Mouse (Mus musculus) heart, embryonic 14.5 days (tissue): ENCODE measurements at regions not wholly inside any gene's neighbourhood (a gene's known extent, or its start where the extent isn't known, plus 50 kb on each side); places are given as distances from the start of the nearest gene placed in this dataset.

Experiments used
- ATAC-seq: fragments of 200-750 bp; cut with Nextera tagmentation; 2 replicates; pipeline ENCODE4 v1.8.0; 2017; ENCODE audit warnings: low read depth, moderate TSS enrichment; ENCODE audit not compliant: insufficient number of reproducible peaks, insufficient read depth, low FRiP score
- H3K27ac ChIP-seq, 2 experiments: fragments of 200-500 bp in 1 of 2; fragments of 300-500 bp in 1 of 2; sonication (generic) in 1 of 2; replicated peaks in 1 of 2; 2 replicates each; pipeline ENCODE4 v1.5.1; 2012 to 2014; ENCODE audit warnings: low read depth in 2 of 2, low read length in 2 of 2, control low read depth in 1 of 2, mild to moderate bottlenecking in 1 of 2, mixed read lengths in 1 of 2; ENCODE audit not compliant: control insufficient read depth in 1 of 2, insufficient read depth in 1 of 2
- H3K27me3 ChIP-seq: fragments of 300-500 bp; sonication (generic); 2 replicates; pipeline ENCODE4 v1.6.1; 2014; ENCODE audit warnings: mild to moderate bottlenecking, low read length, control low read depth; ENCODE audit not compliant: control insufficient read depth, insufficient read depth
- H3K36me3 ChIP-seq: fragments of 300-500 bp; sonication (generic); 2 replicates; pipeline ENCODE4 v1.6.1; 2014; ENCODE audit warnings: mild to moderate bottlenecking, control low read depth, low read length, mixed read lengths; ENCODE audit not compliant: control insufficient read depth, insufficient read depth
- H3K4me1 ChIP-seq, 2 experiments: fragments of 200-500 bp in 1 of 2; fragments of 300-500 bp in 1 of 2; sonication (generic) in 1 of 2; 2 replicates each; pipeline ENCODE4 v1.6.1; 2012 to 2014; ENCODE audit warnings: low read length in 2 of 2, control low read depth in 1 of 2, mixed read lengths in 1 of 2; ENCODE audit not compliant: control insufficient read depth in 2 of 2, insufficient read depth in 2 of 2
- H3K4me2 ChIP-seq: fragments of 300-500 bp; sonication (generic); 2 replicates; pipeline ENCODE4 v1.6.1; 2014; ENCODE audit warnings: mild to moderate bottlenecking, low read length
- H3K4me3 ChIP-seq, 2 experiments: fragments of 200-500 bp in 1 of 2; fragments of 300-500 bp in 1 of 2; sonication (generic) in 1 of 2; 2 replicates each; pipeline ENCODE4 v1.5.1; 2012 to 2014; ENCODE audit warnings: low read length in 2 of 2, mild to moderate bottlenecking in 2 of 2, control low read depth in 1 of 2, low read depth in 1 of 2, moderate library complexity in 1 of 2; ENCODE audit not compliant: control insufficient read depth in 1 of 2, insufficient read depth in 1 of 2
- H3K9ac ChIP-seq: fragments of 300-500 bp; sonication (generic); 2 replicates; pipeline ENCODE4 v1.6.1; 2014; ENCODE audit warnings: mild to moderate bottlenecking, low read length
- H3K9me3 ChIP-seq: fragments of 300-500 bp; sonication (generic); 2 replicates; pipeline ENCODE4 v1.6.1; 2016; ENCODE audit warnings: low read length, control low read depth; ENCODE audit not compliant: control insufficient read depth
- WGBS: fragments of 180-500 bp; shearing (Covaris S2); extraction: QIAGEN DNeasy Blood & Tissue Kit; methylation state at CpG from one replicate; pipeline ENCODE4 v1.1.7; 2014; 5-methylcytosine and 5-hydroxymethylcytosine counted together

- no peak overlapping the region for H3K9ac ChIP-seq
- H3K4me2 ChIP-seq: no peak overlapping the region
- 41% methylated on average over 7 of the region's 7 CpGs for WGBS
- no peaks in the 10 kb centered on the region for H3K4me1 ChIP-seq
- no peak overlapping the region for H3K4me3 ChIP-seq
- H3K9me3 ChIP-seq: no peaks in the 10 kb centered on the region
- no peaks in the 10 kb centered on the region for H3K36me3 ChIP-seq
- no peaks in the 10 kb centered on the region for H3K27me3 ChIP-seq
- H3K27ac ChIP-seq: no peak overlapping the region
- no peak for ATAC-seq
Measured at GRCm38 (mm10) chr7:39847914-39848782, 330.6 kb downstream of the Zfp619 start.

GRCm38 (mm10) chr7:39857301-39857700 is 339.7 kb downstream of the Zfp619 start:
- Histone ChIP-seq H3K36me3 (no peaks in the 10 kb centered on the region), H3K9me3 (no peaks in the 10 kb centered on the region), H3K4me1 (no peaks in the 10 kb centered on the region), H3K27ac (no peak overlapping the region), H3K27me3 (no peaks in the 10 kb centered on the region), H3K4me2 (no peak overlapping the region), H3K4me3 (no peak overlapping the region), H3K9ac (no peak overlapping the region)
- ATAC-seq: no peak
- WGBS: 82% methylated on average over 2 of the region's 2 CpGs

GRCm38 (mm10) chr7:39862835-39863234 is 345.3 kb downstream of the Zfp619 start:
- no peaks in the 10 kb centered on the region for H3K36me3 ChIP-seq
- 68% methylated on average over 4 of the region's 4 CpGs for WGBS
- no peaks in the 10 kb centered on the region for H3K4me1 ChIP-seq
- no peak overlapping the region for H3K4me2 ChIP-seq
- H3K9ac ChIP-seq: no peak overlapping the region
- H3K27ac ChIP-seq: no peak overlapping the region
- no peak overlapping the region for H3K4me3 ChIP-seq
- no peaks in the 10 kb centered on the region for H3K9me3 ChIP-seq
- H3K27me3 ChIP-seq: no peaks in the 10 kb centered on the region
- ATAC-seq: no peak

DNA sequence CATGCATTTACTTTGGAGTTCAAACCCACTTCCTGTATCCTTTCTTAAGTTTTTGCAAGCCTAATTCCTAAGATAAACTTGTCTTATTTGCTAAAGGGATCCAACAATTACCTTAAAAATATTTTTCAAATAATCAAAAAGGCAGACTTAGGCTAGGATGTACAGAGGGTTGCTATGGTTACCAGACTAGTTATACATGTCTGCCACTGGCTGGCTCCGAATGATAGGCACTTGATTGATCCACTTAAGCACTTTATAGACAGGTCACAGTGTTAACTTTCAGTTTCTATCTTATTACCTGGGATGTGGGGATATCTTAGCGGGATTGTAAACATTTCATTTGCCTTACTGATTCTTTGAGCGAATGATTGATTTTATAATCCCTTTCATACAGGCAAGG is 346.6 kb downstream of the Zfp619 start:
- Histone ChIP-seq H3K9me3 (no peaks in the 10 kb centered on the region), H3K27ac (no peak overlapping the region), H3K9ac (no peak overlapping the region), H3K36me3 (no peaks in the 10 kb centered on the region), H3K4me1 (no peaks in the 10 kb centered on the region), H3K4me3 (no peak overlapping the region), H3K27me3 (no peaks in the 10 kb centered on the region), H3K4me2 (no peak overlapping the region)
- 84% methylated on average over 3 of the region's 3 CpGs for WGBS
- no peak for ATAC-seq

DNA sequence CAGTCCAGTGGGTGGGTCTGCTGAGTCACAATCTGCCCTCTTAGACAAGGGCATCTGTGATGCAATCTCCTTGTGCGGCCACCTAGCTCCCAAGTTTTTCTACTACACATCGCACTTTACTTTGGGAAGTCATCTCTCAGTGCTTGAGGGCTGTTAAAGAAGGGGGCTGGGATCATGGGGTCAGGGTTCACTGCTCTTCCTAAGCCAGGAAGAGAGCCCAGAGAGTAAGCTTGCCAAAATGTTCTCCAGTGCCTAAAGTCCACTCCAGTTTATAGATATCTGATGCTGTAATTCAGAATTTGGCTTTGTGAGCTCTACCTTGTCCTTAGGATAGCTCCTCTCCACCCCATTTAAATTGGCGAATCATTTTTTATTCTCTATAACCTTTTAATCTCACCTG is 347.2 kb downstream of the Zfp619 start:
- H3K9me3 ChIP-seq: no peaks in the 10 kb centered on the region
- ATAC-seq: no peak
- H3K27ac ChIP-seq: no peak overlapping the region
- no peak overlapping the region for H3K4me2 ChIP-seq
- WGBS: 77% methylated on average over 3 of the region's 3 CpGs
- no peaks in the 10 kb centered on the region for H3K4me1 ChIP-seq
- H3K9ac ChIP-seq: no peak overlapping the region
- no peaks in the 10 kb centered on the region for H3K36me3 ChIP-seq
- no peaks in the 10 kb centered on the region for H3K27me3 ChIP-seq
- H3K4me3 ChIP-seq: no peak overlapping the region

- Histone ChIP-seq H3K9me3 (no peaks in the 10 kb centered on the region), H3K4me2 (no peak overlapping the region), H3K36me3 (no peaks in the 10 kb centered on the region), H3K4me3 (no peak overlapping the region), H3K27me3 (no peaks in the 10 kb centered on the region), H3K4me1 (no peaks in the 10 kb centered on the region), H3K27ac (no peak overlapping the region), H3K9ac (no peak overlapping the region)
- no peak for ATAC-seq
- whole genome bisulfite sequencing: 73% methylated on average over 6 of the region's 6 CpGs
Measured at GRCm38 (mm10) chr7:39866674-39867428, 349.3 kb downstream of the Zfp619 start.

DNA sequence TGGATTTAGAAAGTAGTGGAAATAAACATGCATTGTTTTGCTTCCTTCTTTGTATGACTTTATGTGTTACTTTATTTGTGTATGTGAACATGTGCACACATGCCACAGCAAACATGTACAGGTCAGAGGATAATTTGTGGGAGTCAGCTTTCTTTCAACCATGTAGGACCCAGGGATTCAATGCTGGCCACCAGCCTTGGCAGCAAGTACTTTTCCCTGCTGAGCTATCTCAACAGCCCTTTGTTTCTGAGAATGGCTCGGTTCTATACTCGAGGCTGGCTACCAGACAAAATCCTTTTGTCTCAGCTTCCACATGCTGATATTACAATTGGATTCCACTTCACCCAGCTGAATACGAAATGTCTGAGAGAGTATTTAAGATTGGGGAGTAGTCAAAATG is 349.9 kb downstream of the Zfp619 start:
- Histone ChIP-seq H3K4me3 (no peak overlapping the region), H3K4me2 (no peak overlapping the region), H3K36me3 (no peaks in the 10 kb centered on the region), H3K27me3 (no peaks in the 10 kb centered on the region), H3K4me1 (no peaks in the 10 kb centered on the region), H3K9ac (no peak overlapping the region), H3K27ac (no peak overlapping the region), H3K9me3 (no peaks in the 10 kb centered on the region)
- no peak for ATAC-seq
- 28% methylated on average over 3 of the region's 3 CpGs for WGBS
